Comparison of ENCODE assay signal across 34 mouse cellular contexts in genomic region chr16:4960260-4960659, GRCm38 (mm10). TPM values are rescaled to one million over a fixed set of nuclear protein-coding genes. Genes with fewer than 3 reads are reported as not detected.
"Had no signal": no experiment of that assay in that cellular context is flagged by ENCODE, and none has a peak within 500 bp of the region (broad histone marks: within the 10 kb centered on the region; RNA-seq: fewer than 3 reads in every experiment).

No protein-coding gene starts in this region.

- ATAC-seq: forebrain, postnatal 0 days; inflammation-experienced regulatory T-cells, adult 6 months; intestine, embryonic 15.5 days; intestine, postnatal 0 days had no signal

- H3K27me3 ChIP-seq: heart, embryonic 12.5 days; hindbrain, embryonic 13.5 days; hindbrain, embryonic 15.5 days; intestine, embryonic 15.5 days; limb, embryonic 12.5 days; liver, embryonic 13.5 days had no signal

- H3K9ac ChIP-seq: forebrain, postnatal 0 days; heart, embryonic 12.5 days; hindbrain, embryonic 13.5 days; hindbrain, embryonic 15.5 days; intestine, embryonic 15.5 days; limb, embryonic 12.5 days; liver, embryonic 13.5 days had no signal

- H3K4me3 ChIP-seq: heart, adult 2 months; heart, embryonic 10.5 days; heart, embryonic 12.5 days; hindbrain, embryonic 13.5 days; hindbrain, embryonic 15.5 days; intestine, embryonic 15.5 days; left cerebral cortex, adult 2 months; limb, embryonic 10.5 days; limb, embryonic 12.5 days; liver, embryonic 13.5 days had no signal

- H3K9me3 ChIP-seq: heart, embryonic 10.5 days; heart, embryonic 12.5 days; hindbrain, embryonic 13.5 days; hindbrain, embryonic 15.5 days; intestine, embryonic 15.5 days; limb, embryonic 10.5 days; limb, embryonic 12.5 days; liver, embryonic 13.5 days had no signal

- DNase-seq: forebrain, postnatal 0 days; gastrocnemius, postnatal 36 days; heart, adult 2 months; heart, postnatal 10 days; heart, postnatal 4 days; kidney, adult 18-20 months; kidney, adult 8-10 months; kidney, postnatal 10 days; kidney, postnatal 4 days; layer of hippocampus, adult 9-11 months; liver; liver, embryonic 13.5 days had no signal

- H3K4me2 ChIP-seq: heart, embryonic 12.5 days; hindbrain, embryonic 13.5 days; hindbrain, embryonic 15.5 days; intestine, embryonic 15.5 days; limb, embryonic 12.5 days; liver, embryonic 11.5 days; liver, embryonic 13.5 days had no signal

- H3K27ac ChIP-seq: heart, adult 2 months; heart, embryonic 10.5 days; hindbrain, embryonic 13.5 days; hindbrain, embryonic 15.5 days; intestine, embryonic 15.5 days; left cerebral cortex, adult 2 months; limb, embryonic 10.5 days; limb, embryonic 12.5 days; liver, embryonic 13.5 days had no signal

RNA-seq across cellular contexts. Expression of gene Sept12, which starts 37.4 kb away (rescaled TPM):
- total RNA-seq: forebrain, postnatal 0 days; gastrocnemius, adult 8-10 months; gastrocnemius, postnatal 14 days; gastrocnemius, postnatal 36 days; heart, adult 2 months; heart, postnatal 10 days; heart, postnatal 25 days; heart, postnatal 4 days; layer of hippocampus, adult 8-10 months; layer of hippocampus, postnatal 14 days; left cerebral cortex, adult 2 months; left cerebral cortex, postnatal 14 days; left cerebral cortex, postnatal 36 days had no signal
- polyA plus RNA-seq: forebrain, postnatal 0 days; heart, embryonic 10.5 days; heart, embryonic 12.5 days; heart, embryonic 14.5 days; heart, embryonic 16.5 days; hindbrain, embryonic 11.5 days; hindbrain, embryonic 13.5 days; hindbrain, embryonic 15.5 days; inflammation-experienced regulatory T-cells, adult 6 months; intestine, embryonic 15.5 days; intestine, postnatal 0 days; kidney, embryonic 16.5 days; limb, embryonic 10.5 days; liver, embryonic 11.5 days; liver, embryonic 13.5 days had no signal

RNA-seq across cellular contexts. Expression of gene Smim22, which starts 46.8 kb away (rescaled TPM):
- total RNA-seq: forebrain, postnatal 0 days; gastrocnemius, adult 8-10 months; gastrocnemius, postnatal 14 days; gastrocnemius, postnatal 36 days; heart, adult 2 months; heart, postnatal 10 days; heart, postnatal 25 days; heart, postnatal 4 days; layer of hippocampus, adult 8-10 months; layer of hippocampus, postnatal 14 days; left cerebral cortex, adult 2 months; left cerebral cortex, postnatal 14 days; left cerebral cortex, postnatal 36 days had no signal
- polyA plus RNA-seq: inflammation-experienced regulatory T-cells, adult 6 months had no signal
